Mouse (Mus musculus) C2C12 (cell line): Measurements from ENCODE around the gene H2al1e. TPM values are rescaled to one million over a fixed set of nuclear protein-coding genes. Genes with fewer than 3 reads are reported as not detected.
A peak's percentile ranks its signal among the peaks of the same experiment; 100 is the strongest.
"Not testable (repeated sequence)": the region's sequence is repeated elsewhere in the genome, so short reads cannot be mapped to it uniquely, and the experiment has no call there.

Experiments
- H3K27me3 ChIP-seq: one replicate; pipeline ENCODE4 v1.6.1; 2011; ENCODE audit not compliant: control insufficient read depth, insufficient read depth, insufficient read length
- H3K36me3 ChIP-seq: one replicate; pipeline ENCODE4 v1.6.1; 2011; ENCODE audit not compliant: control insufficient read depth, insufficient read depth
- H3K4me3 ChIP-seq: one replicate; pipeline ENCODE4 v1.5.1; 2011; ENCODE audit warnings: mild to moderate bottlenecking, control low read depth; ENCODE audit not compliant: poor library complexity, insufficient read depth, severe bottlenecking
- H3K79me2 ChIP-seq: one replicate; pipeline ENCODE4 v1.6.1; 2011; ENCODE audit not compliant: control insufficient read depth, insufficient read depth
- H3K79me3 ChIP-seq: one replicate; pipeline ENCODE4 v1.6.1; 2011; ENCODE audit warnings: low read depth, control low read depth
- H3ac ChIP-seq: one replicate; pipeline ENCODE3; 2011; ENCODE audit warnings: low read depth; ENCODE audit not compliant: control insufficient read depth, insufficient read length
- CEBPB ChIP-seq: IDR thresholded peaks from one replicate; pipeline ENCODE4 v1.6.1; 2011; ENCODE audit warnings: low read depth, mild to moderate bottlenecking, control low read depth, moderate library complexity
- CTCF ChIP-seq: IDR thresholded peaks from one replicate; pipeline ENCODE4 v1.5.1; 2011; ENCODE audit not compliant: control insufficient read depth, insufficient read depth, insufficient read length
- FOSL1 ChIP-seq: IDR thresholded peaks from one replicate; pipeline ENCODE4 v1.8.0; 2011; ENCODE audit warnings: mild to moderate bottlenecking, low read length; ENCODE audit not compliant: poor library complexity, insufficient read depth, severe bottlenecking
- MAX ChIP-seq: IDR thresholded peaks from one replicate; pipeline ENCODE4 v1.6.1; 2011; ENCODE audit warnings: mild to moderate bottlenecking, control low read depth
- MYOD1 ChIP-seq: IDR thresholded peaks from one replicate; pipeline ENCODE4 v1.6.1; 2011; ENCODE audit warnings: low read depth; ENCODE audit not compliant: control insufficient read depth, insufficient read length
- MYOG ChIP-seq: IDR thresholded peaks from one replicate; pipeline ENCODE4 v1.6.1; 2011; ENCODE audit not compliant: control insufficient read depth, insufficient read length; ENCODE audit errors: extremely low read depth
- USF1 ChIP-seq: IDR thresholded peaks from one replicate; pipeline ENCODE4 v1.6.1; 2011; ENCODE audit warnings: low read depth, mild to moderate bottlenecking, control low read depth, moderate library complexity
- polyA plus RNA-seq: library from polyadenylated mRNA; unstranded; fragments of >200 nt; fragmentation: generic; extraction: Trizol; gene quantifications from one replicate; pipeline ENCODE4 v1.2.1, GENCODE M21; 2012; ENCODE audit warnings: missing spikeins

H2al1e gene
- polyA plus RNA-seq, 1 experiment = not detected

DNA sequence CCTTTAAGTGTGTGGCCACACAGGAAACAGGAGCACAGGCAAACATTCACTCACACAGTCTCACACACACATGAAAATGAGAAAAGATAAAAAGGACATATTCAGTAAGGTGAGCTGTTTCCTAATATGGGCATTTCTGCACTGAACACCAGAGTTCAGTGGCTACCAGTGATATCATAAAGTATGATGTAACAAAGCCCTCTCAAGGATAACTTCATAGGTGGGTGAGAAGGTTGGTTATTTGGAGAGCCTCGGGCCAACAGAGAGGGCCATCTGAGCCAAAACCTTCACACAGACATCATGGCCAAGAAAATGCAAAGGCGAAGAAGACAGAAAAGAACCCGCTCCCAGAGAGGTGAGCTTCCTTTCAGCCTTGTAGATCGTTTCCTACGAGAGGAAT lies 12.6 kb downstream of the H2al1e start, which contains the start of gene H2al1i:
Gene H2al1i (plus strand): TSS at position 301 of the 400 bp plus-strand sequence.
- not testable (repeated sequence) for H3ac ChIP-seq, H3K27me3 ChIP-seq

GRCm38 (mm10) chrX:11327522-11327921 lies 15.8 kb downstream of the H2al1e start, which contains the start of gene H2al1j:
TSS of gene H2al1j (plus strand) at chrX:11327822.
- H3K79me2 ChIP-seq, H3K4me3 ChIP-seq, H3K79me3 ChIP-seq, H3ac ChIP-seq, H3K27me3 ChIP-seq, H3K36me3 ChIP-seq: not testable (repeated sequence)

More for the DNA sequence above, 12.6 kb downstream of the H2al1e start, which contains the start of gene H2al1i:
- H3K4me3 ChIP-seq, H3K79me2 ChIP-seq, H3K79me3 ChIP-seq, H3K36me3 ChIP-seq: not testable (repeated sequence)

- Histone ChIP-seq H3K79me2 (no peaks in the 10 kb centered on the region), H3K79me3 (no peaks in the 10 kb centered on the region), H3ac (no peak overlapping the region), H3K4me3 (no peak overlapping the region), H3K27me3 (no peaks in the 10 kb centered on the region), H3K36me3 (no peaks in the 10 kb centered on the region)
- TF ChIP-seq FOSL1 (no peak), CEBPB (no peak), MYOG (no peak), MYOD1 (no peak), CTCF (no peak), USF1 (no peak), MAX (no peak)
Observed at GRCm38 (mm10) chrX:11345762-11346161, 34.0 kb downstream of the H2al1e start.

DNA sequence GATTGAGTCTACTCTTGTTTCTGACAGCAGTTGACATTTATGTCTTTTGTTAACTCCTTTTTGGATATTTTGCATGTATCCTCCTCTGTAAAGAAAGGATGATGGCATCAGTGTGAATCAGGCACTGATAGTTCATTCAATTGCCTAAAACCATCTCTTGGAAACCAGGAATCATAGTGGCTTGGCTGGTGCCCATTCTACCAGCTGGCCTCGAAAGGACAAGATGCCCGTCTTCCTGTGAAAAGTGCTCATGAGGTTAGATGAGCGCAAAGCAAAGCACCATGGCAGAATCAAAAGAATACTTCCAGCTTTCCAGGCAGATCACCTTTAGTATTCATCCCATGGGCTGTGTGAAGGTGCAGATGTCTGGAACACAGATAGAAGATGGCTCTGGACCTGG lies 35.0 kb downstream of the H2al1e start:
- no peak overlapping the region for H3ac ChIP-seq
- no peaks in the 10 kb centered on the region for H3K79me3 ChIP-seq
- TF ChIP-seq MYOD1 (no peak), MAX (no peak), CEBPB (no peak), USF1 (no peak), CTCF (no peak), MYOG (no peak), FOSL1 (no peak)
- H3K27me3 ChIP-seq = no peaks in the 10 kb centered on the region
- no peak overlapping the region for H3K4me3 ChIP-seq
- no peaks in the 10 kb centered on the region for H3K36me3 ChIP-seq
- no peaks in the 10 kb centered on the region for H3K79me2 ChIP-seq

DNA sequence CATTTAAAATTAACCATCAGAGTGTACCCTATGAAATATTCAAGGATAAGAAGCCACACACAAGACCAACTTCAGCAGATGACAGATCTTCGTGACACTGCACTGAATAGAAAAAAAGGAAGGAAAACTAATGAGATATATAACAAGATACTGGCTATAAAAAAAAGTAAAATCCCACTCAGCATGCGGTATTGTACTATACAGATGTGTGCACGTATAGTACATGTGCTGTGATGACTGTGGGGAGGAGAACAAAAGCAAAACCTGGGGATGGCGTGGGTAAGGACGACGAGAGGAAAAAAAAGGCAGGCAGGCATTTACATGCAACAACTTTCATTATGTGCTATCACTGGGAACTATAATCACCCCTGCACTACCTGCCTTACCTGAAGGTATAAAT lies 49.1 kb downstream of the H2al1e start:
- Histone ChIP-seq H3ac (no peak overlapping the region), H3K79me2 (no peaks in the 10 kb centered on the region), H3K36me3 (no peaks in the 10 kb centered on the region), H3K27me3 (no peaks in the 10 kb centered on the region), H3K79me3 (no peaks in the 10 kb centered on the region), H3K4me3 (no peak overlapping the region)
- TF ChIP-seq USF1 = no peak
- no peak for TF ChIP-seq MYOD1
- no peak for TF ChIP-seq CEBPB
- TF ChIP-seq FOSL1 = no peak
- no peak for TF ChIP-seq CTCF
- no peak for TF ChIP-seq MYOG
- no peak for TF ChIP-seq MAX

- no peaks in the 10 kb centered on the region for H3K79me3 ChIP-seq
- no peak for TF ChIP-seq USF1
- TF ChIP-seq CEBPB = peak; percentile 14
- H3K79me2 ChIP-seq = no peaks in the 10 kb centered on the region
- H3ac ChIP-seq = no peak overlapping the region
- H3K4me3 ChIP-seq = no peak overlapping the region
- no peaks in the 10 kb centered on the region for H3K27me3 ChIP-seq
- no peaks in the 10 kb centered on the region for H3K36me3 ChIP-seq
Observed at GRCm38 (mm10) chrX:11361261-11361660, 49.5 kb downstream of the H2al1e start.

Other genes starting within 250 kb of the H2al1e start
- gene H2al1a, start 12.7 kb upstream of the H2al1e start, polyA plus RNA-seq = not detected
- gene H2al1b, start 9.5 kb upstream of the H2al1e start, polyA plus RNA-seq = not detected
- not detected for gene H2al1c, start 6.3 kb upstream of the H2al1e start, polyA plus RNA-seq
- gene H2al1d, start 3.1 kb upstream of the H2al1e start, polyA plus RNA-seq = not detected
- gene H2al1f, start 3.2 kb downstream of the H2al1e start, polyA plus RNA-seq = not detected
- gene H2al1g, start 6.3 kb downstream of the H2al1e start, polyA plus RNA-seq = not detected
- not detected for gene H2al1h, start 9.6 kb downstream of the H2al1e start, polyA plus RNA-seq
- gene H2al1i, start 12.7 kb downstream of the H2al1e start, polyA plus RNA-seq = not detected
- gene H2al1j, start 15.9 kb downstream of the H2al1e start, polyA plus RNA-seq = not detected